Mouse (Mus musculus) heart, adult 2 months (tissue): ENCODE results near the gene Rln3.

Experiments
- CTCF ChIP-seq: fragments of 200-600 bp; IDR thresholded peaks from 2 replicates; pipeline ENCODE4 v1.8.1; 2022; ENCODE audit warnings: antibody characterized with exemption, mild to moderate bottlenecking, moderate library complexity
- EP300 ChIP-seq: fragments of 200-500 bp; IDR thresholded peaks from 2 replicates; pipeline ENCODE4 v1.6.1; 2011; ENCODE audit warnings: low read depth, low read length, control low read depth; ENCODE audit not compliant: insufficient read depth
- POLR2A ChIP-seq: fragments of 200-500 bp; IDR thresholded peaks from 2 replicates; pipeline ENCODE4 v1.6.1; 2011; ENCODE audit warnings: mild to moderate bottlenecking, low read depth, low read length, control low read depth; ENCODE audit not compliant: insufficient read depth

DNA sequence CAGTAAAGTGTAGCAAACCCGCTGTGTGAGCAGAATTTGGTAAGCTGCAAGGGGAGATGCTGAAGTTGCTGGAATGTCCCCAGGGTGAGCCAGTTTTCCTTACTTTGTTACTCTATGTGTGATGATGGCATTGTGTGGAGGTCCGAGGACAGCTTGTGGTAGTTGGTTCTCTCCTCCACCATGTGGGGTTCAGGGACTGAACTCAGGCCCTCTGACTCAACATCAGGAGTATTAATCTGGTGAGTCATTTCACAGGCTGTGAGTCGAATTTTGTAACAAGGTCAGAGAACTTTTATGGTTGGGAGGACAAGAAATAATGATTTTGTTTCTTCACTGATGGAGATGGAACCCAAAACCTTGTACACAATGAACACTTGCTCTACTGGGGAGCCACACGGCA is 12.0 kb downstream of the Rln3 start:
- no peak for TF ChIP-seq POLR2A
- no peak for TF ChIP-seq CTCF
- no peak for TF ChIP-seq EP300
